Mouse (Mus musculus) forebrain, embryonic 10.5 days (tissue): ENCODE data around the gene Syne1. TPM values are rescaled to one million over a fixed set of nuclear protein-coding genes. Genes with fewer than 3 reads are reported as not detected.
"Not testable (repeated sequence)": the region's sequence is repeated elsewhere in the genome, so short reads cannot be mapped to it uniquely, and the experiment has no call there.

Experiments used
- DNase-seq: peaks from one replicate; pipeline ENCODE4 v3.0.0-alpha.2; 2017; ENCODE audit warnings: low spot score; ENCODE audit errors: extremely low spot score
- H3K27ac ChIP-seq: fragments of 300-500 bp; sonication (generic); 2 replicates; pipeline ENCODE4 v1.5.1; 2016; ENCODE audit warnings: mild to moderate bottlenecking
- H3K27me3 ChIP-seq: fragments of 300-500 bp; sonication (generic); 2 replicates; pipeline ENCODE4 v1.6.1; 2016; ENCODE audit warnings: mild to moderate bottlenecking; ENCODE audit not compliant: poor library complexity, severe bottlenecking
- H3K36me3 ChIP-seq: fragments of 300-500 bp; sonication (generic); replicated peaks from 2 replicates; pipeline ENCODE4 v1.6.1; 2016; ENCODE audit warnings: mild to moderate bottlenecking, moderate library complexity
- H3K4me1 ChIP-seq: fragments of 300-500 bp; sonication (generic); 2 replicates; pipeline ENCODE4 v1.6.1; 2016
- H3K4me3 ChIP-seq: fragments of 300-500 bp; sonication (generic); 2 replicates; pipeline ENCODE4 v1.5.1; 2016; ENCODE audit warnings: mild to moderate bottlenecking, moderate library complexity
- H3K9me3 ChIP-seq: fragments of 300-500 bp; sonication (generic); 2 replicates; pipeline ENCODE4 v1.6.1; 2016; ENCODE audit warnings: mild to moderate bottlenecking, moderate library complexity
- WGBS: fragments of 180-500 bp; shearing (Covaris S2); methylation state at CpG from one replicate; pipeline ENCODE4 v1.1.7; 2016; 5-methylcytosine and 5-hydroxymethylcytosine counted together
- polyA plus RNA-seq: library from polyadenylated mRNA; unstranded; fragments of >200 nt; fragmentation: Nextera tagmentation; extraction: Ambion mirVana; gene quantifications from 2 replicates; pipeline ENCODE4 v1.2.1, GENCODE M21; 2016

The Syne1 gene
- polyA plus RNA-seq, 1 experiment from 2014 or later: 1.7 TPM

- H3K36me3 ChIP-seq: no peaks in the 10 kb centered on the region
- H3K27ac ChIP-seq: no peak overlapping the region
- no peak for DNase-seq
- H3K9me3 ChIP-seq: no peaks in the 10 kb centered on the region
- peaks cover 6% of the 10 kb centered on the region; the same call in 1 of the 2 replicates for H3K4me1 ChIP-seq
- H3K4me3 ChIP-seq: no peak overlapping the region
- H3K27me3 ChIP-seq: no peaks in the 10 kb centered on the region
Observed at GRCm38 (mm10) chr10:5512285-5512684, 39.0 kb downstream of the Syne1 start.

GRCm38 (mm10) chr10:5511403-5511802, 39.9 kb downstream of the Syne1 start:
- Histone ChIP-seq H3K27ac (no peak overlapping the region), H3K9me3 (no peaks in the 10 kb centered on the region), H3K27me3 (no peaks in the 10 kb centered on the region), H3K4me1 (peaks cover 6% of the 10 kb centered on the region; the same call in 1 of the 2 replicates), H3K36me3 (no peaks in the 10 kb centered on the region), H3K4me3 (no peak overlapping the region)
- WGBS: 81% methylated on average over 3 of the region's 3 CpGs
- DNase-seq: no peak

- no peak overlapping the region for H3K27ac ChIP-seq
- H3K9me3 ChIP-seq: no peaks in the 10 kb centered on the region
- H3K4me1 ChIP-seq: no peaks in the 10 kb centered on the region
- WGBS: 72% methylated on average over 2 of the region's 2 CpGs
- H3K4me3 ChIP-seq: no peak overlapping the region
- DNase-seq: no peak
- no peaks in the 10 kb centered on the region for H3K27me3 ChIP-seq
- no peaks in the 10 kb centered on the region for H3K36me3 ChIP-seq
Observed at GRCm38 (mm10) chr10:5507478-5507877, 43.8 kb downstream of the Syne1 start.

- no peak overlapping the region for H3K4me3 ChIP-seq
- no peaks in the 10 kb centered on the region for H3K36me3 ChIP-seq
- no peaks in the 10 kb centered on the region for H3K9me3 ChIP-seq
- 81% methylated on average over 3 of the region's 3 CpGs for WGBS
- no peaks in the 10 kb centered on the region for H3K4me1 ChIP-seq
- H3K27me3 ChIP-seq: no peaks in the 10 kb centered on the region
- DNase-seq: no peak
- no peak overlapping the region for H3K27ac ChIP-seq
Observed at GRCm38 (mm10) chr10:5504761-5505160, 46.5 kb downstream of the Syne1 start.

DNA sequence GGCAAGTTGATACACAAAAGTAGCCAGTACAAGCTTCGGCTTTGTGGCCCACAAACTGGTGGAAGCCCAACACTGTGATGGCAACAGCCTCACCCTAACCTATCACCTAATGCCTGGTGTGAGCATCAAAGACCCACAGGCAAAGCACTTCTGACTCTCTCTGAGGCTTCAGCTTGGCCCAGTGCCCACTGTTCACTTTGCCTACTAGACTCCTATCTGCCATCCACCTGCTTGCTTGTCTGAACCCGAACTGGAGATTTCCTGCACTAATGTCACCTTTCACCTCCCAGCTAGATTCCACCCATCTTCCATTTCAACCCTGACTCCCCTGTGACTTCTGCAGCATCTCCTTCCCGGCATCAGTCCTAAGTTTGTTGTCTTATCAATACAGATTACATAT, 47.4 kb downstream of the Syne1 start:
- H3K27ac ChIP-seq: no peak overlapping the region
- H3K9me3 ChIP-seq: no peaks in the 10 kb centered on the region
- no peak for DNase-seq
- H3K36me3 ChIP-seq: no peaks in the 10 kb centered on the region
- no peaks in the 10 kb centered on the region for H3K4me1 ChIP-seq
- WGBS: 92% methylated on average over 3 of the region's 3 CpGs
- no peaks in the 10 kb centered on the region for H3K27me3 ChIP-seq
- no peak overlapping the region for H3K4me3 ChIP-seq

DNA sequence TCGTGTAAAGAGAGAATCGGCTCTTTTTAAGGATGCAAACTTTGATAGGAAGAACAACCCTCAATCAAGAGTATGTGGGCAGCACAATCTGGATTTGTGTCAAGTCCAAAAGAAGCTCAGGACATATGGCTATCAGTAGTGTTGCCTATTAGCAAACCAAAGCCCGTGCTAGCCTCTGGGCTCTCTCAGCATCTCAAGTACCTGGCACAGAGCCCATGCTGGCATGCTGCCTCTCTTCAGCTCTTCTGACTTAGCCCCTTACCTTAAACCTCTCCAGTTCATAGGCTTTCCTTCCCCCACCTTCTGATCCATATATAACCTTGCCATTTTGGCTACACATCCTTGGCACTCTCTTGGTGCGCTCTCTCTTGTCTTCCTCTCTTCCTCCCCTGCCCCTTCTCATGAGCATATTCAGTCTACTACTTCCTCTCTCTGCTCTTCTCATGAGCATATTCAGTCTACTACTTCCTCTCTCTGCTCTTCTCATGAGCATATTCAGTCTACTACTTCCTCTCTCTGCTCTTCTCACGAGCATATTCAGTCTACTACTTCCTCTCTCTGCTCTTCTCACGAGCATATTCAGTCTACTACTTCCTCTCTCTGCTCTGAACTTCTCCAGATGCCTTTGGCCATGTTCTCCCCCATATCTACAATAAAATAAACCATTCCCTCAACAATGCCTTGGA, 51.5 kb downstream of the Syne1 start:
- WGBS: 87% methylated on average over 6 of the region's 6 CpGs
- not testable (repeated sequence) for H3K27me3 ChIP-seq

DNA sequence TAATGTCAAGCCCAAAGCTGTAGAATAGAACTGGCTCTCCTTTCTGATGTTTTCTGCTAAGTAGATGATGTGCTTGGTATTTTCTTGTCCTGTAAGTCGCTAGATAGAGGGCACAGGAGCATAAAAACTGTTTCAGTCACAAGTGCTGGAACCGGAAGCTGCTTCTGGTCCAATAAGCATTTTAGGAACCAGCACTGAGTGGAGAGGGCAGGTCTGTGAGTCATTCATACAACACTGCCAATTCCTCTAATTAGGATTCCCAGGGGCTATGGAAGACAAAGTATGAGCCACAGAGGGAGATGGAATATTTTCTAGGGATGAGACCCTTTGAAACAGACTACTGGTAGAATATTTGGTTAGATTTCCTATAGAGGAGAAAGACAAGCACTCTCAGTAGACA, 53.4 kb downstream of the Syne1 start:
- DNase-seq: no peak
- Histone ChIP-seq H3K27ac (no peak overlapping the region), H3K36me3 (no peaks in the 10 kb centered on the region), H3K27me3 (no peaks in the 10 kb centered on the region), H3K9me3 (no peaks in the 10 kb centered on the region), H3K4me1 (no peaks in the 10 kb centered on the region), H3K4me3 (no peak overlapping the region)
- 80% methylated on average over 2 of the region's 2 CpGs for WGBS

More for the DNA sequence above, 51.5 kb downstream of the Syne1 start:
- H3K4me3 ChIP-seq, H3K36me3 ChIP-seq, H3K4me1 ChIP-seq, H3K9me3 ChIP-seq, H3K27ac ChIP-seq, DNase-seq: not testable (repeated sequence)

DNA sequence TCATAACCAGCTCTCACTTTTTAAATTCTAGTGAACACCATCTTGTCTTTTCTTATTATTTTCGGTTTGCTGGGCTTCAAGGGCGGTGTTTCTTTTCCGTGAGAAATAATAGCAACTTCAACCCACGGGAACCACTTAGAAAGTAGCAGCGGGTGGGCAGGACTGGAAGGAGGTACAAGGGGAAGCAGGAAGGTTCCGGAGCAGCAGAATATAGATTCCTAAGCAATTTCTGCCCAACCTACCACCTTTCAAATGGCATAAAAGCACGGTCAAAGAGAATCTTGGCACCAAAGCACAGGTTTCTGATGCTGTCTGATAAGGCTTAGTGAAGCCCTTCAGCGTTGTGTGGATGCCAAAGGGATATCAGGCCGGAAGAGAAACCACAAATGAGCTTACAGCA, 60.2 kb downstream of the Syne1 start:
- no peaks in the 10 kb centered on the region for H3K9me3 ChIP-seq
- whole genome bisulfite sequencing: 90% methylated on average over 9 of the region's 9 CpGs

GRCm38 (mm10) chr10:5490029-5490428, 61.3 kb downstream of the Syne1 start:
- no peaks in the 10 kb centered on the region for H3K27me3 ChIP-seq
- H3K36me3 ChIP-seq: no peaks in the 10 kb centered on the region
- no peaks in the 10 kb centered on the region for H3K9me3 ChIP-seq
- no peak for DNase-seq
- no peak overlapping the region for H3K4me3 ChIP-seq
- no peaks in the 10 kb centered on the region for H3K4me1 ChIP-seq
- no peak overlapping the region for H3K27ac ChIP-seq
- 65% methylated on average over 6 of the region's 6 CpGs for WGBS

More for the DNA sequence above, 60.2 kb downstream of the Syne1 start:
- no peak overlapping the region for H3K27ac ChIP-seq
- no peaks in the 10 kb centered on the region for H3K4me1 ChIP-seq
- no peak for DNase-seq
- no peaks in the 10 kb centered on the region for H3K27me3 ChIP-seq
- no peak overlapping the region for H3K4me3 ChIP-seq
- H3K36me3 ChIP-seq: no peaks in the 10 kb centered on the region

- H3K4me3 ChIP-seq: no peak overlapping the region
- H3K36me3 ChIP-seq: no peaks in the 10 kb centered on the region
- 67% methylated on average over 5 of the region's 5 CpGs for WGBS
- H3K9me3 ChIP-seq: no peaks in the 10 kb centered on the region
- no peaks in the 10 kb centered on the region for H3K27me3 ChIP-seq
- H3K27ac ChIP-seq: no peak overlapping the region
- no peaks in the 10 kb centered on the region for H3K4me1 ChIP-seq
- no peak for DNase-seq
Observed at GRCm38 (mm10) chr10:5488097-5488496, 63.2 kb downstream of the Syne1 start.

- H3K9me3 ChIP-seq: no peaks in the 10 kb centered on the region
- no peak overlapping the region for H3K4me3 ChIP-seq
- WGBS: 81% methylated on average over 9 of the region's 9 CpGs
- no peak for DNase-seq
- no peak overlapping the region for H3K27ac ChIP-seq
- H3K4me1 ChIP-seq: no peaks in the 10 kb centered on the region
- H3K27me3 ChIP-seq: no peaks in the 10 kb centered on the region
- no peaks in the 10 kb centered on the region for H3K36me3 ChIP-seq
Observed at GRCm38 (mm10) chr10:5480552-5481550, 70.4 kb downstream of the Syne1 start.

- H3K27ac ChIP-seq: no peak overlapping the region
- 70% methylated on average over 5 of the region's 6 CpGs for WGBS
- H3K36me3 ChIP-seq: no peaks in the 10 kb centered on the region
- H3K4me1 ChIP-seq: no peaks in the 10 kb centered on the region
- no peak overlapping the region for H3K4me3 ChIP-seq
- H3K27me3 ChIP-seq: no peaks in the 10 kb centered on the region
- DNase-seq: no peak
- H3K9me3 ChIP-seq: no peaks in the 10 kb centered on the region
Observed at GRCm38 (mm10) chr10:5480097-5480496, 71.2 kb downstream of the Syne1 start.

- H3K4me3 ChIP-seq: no peak overlapping the region
- 87% methylated on average over 2 of the region's 2 CpGs for WGBS
- DNase-seq: no peak
- no peaks in the 10 kb centered on the region for H3K36me3 ChIP-seq
- no peaks in the 10 kb centered on the region for H3K4me1 ChIP-seq
- H3K27ac ChIP-seq: no peak overlapping the region
- H3K9me3 ChIP-seq: no peaks in the 10 kb centered on the region
- H3K27me3 ChIP-seq: no peaks in the 10 kb centered on the region
Observed at GRCm38 (mm10) chr10:5468638-5469037, 82.6 kb downstream of the Syne1 start.
